Mouse (Mus musculus) embryonic facial prominence, embryonic 15.5 days (tissue): ENCODE data around the gene Ino80d. TPM values are rescaled to one million over a fixed set of nuclear protein-coding genes. Genes with fewer than 3 reads are reported as not detected.

ENCODE experiments used
- ATAC-seq: fragments of 200-750 bp; cut with Nextera tagmentation; 2 replicates; pipeline ENCODE4 v1.8.0; 2017; ENCODE audit warnings: low read depth, moderate TSS enrichment; ENCODE audit not compliant: insufficient number of reproducible peaks, low FRiP score, low TSS enrichment
- H3K27ac ChIP-seq: fragments of 300-500 bp; sonication (generic); replicated peaks from 2 replicates; pipeline ENCODE4 v1.5.1; 2015; ENCODE audit warnings: mild to moderate bottlenecking, inconsistent platforms
- H3K27me3 ChIP-seq: fragments of 300-500 bp; sonication (generic); 2 replicates; pipeline ENCODE4 v1.6.1; 2015; ENCODE audit warnings: inconsistent platforms
- H3K36me3 ChIP-seq: fragments of 300-500 bp; sonication (generic); 2 replicates; pipeline ENCODE4 v1.6.1; 2015; ENCODE audit warnings: mild to moderate bottlenecking, inconsistent platforms
- H3K4me1 ChIP-seq: fragments of 300-500 bp; sonication (generic); 2 replicates; pipeline ENCODE4 v1.6.1; 2015; ENCODE audit warnings: inconsistent platforms
- H3K4me2 ChIP-seq: fragments of 300-500 bp; sonication (generic); replicated peaks from 2 replicates; pipeline ENCODE4 v1.6.1; 2015; ENCODE audit warnings: mild to moderate bottlenecking, inconsistent platforms
- H3K4me3 ChIP-seq: fragments of 300-500 bp; sonication (generic); replicated peaks from 2 replicates; pipeline ENCODE4 v1.5.1; 2015; ENCODE audit warnings: mild to moderate bottlenecking, inconsistent platforms
- H3K9ac ChIP-seq: fragments of 300-500 bp; sonication (generic); 2 replicates; pipeline ENCODE4 v1.6.1; 2015; ENCODE audit warnings: inconsistent platforms
- H3K9me3 ChIP-seq: fragments of 300-500 bp; sonication (generic); replicated peaks from 2 replicates; pipeline ENCODE4 v1.6.1; 2016; ENCODE audit warnings: inconsistent platforms
- WGBS: fragments of 180-500 bp; shearing (Covaris S2); methylation state at CpG from one replicate; pipeline ENCODE4 v1.1.7; 2015; 5-methylcytosine and 5-hydroxymethylcytosine counted together
- polyA plus RNA-seq: library from polyadenylated mRNA; unstranded; fragments of >200 nt; fragmentation: Nextera tagmentation; extraction: Ambion mirVana; gene quantifications from 2 replicates; pipeline ENCODE4 v1.2.1, GENCODE M21; 2015

Gene Ino80d
- polyA plus RNA-seq, 1 experiment from 2014 or later = 11.2 TPM

DNA sequence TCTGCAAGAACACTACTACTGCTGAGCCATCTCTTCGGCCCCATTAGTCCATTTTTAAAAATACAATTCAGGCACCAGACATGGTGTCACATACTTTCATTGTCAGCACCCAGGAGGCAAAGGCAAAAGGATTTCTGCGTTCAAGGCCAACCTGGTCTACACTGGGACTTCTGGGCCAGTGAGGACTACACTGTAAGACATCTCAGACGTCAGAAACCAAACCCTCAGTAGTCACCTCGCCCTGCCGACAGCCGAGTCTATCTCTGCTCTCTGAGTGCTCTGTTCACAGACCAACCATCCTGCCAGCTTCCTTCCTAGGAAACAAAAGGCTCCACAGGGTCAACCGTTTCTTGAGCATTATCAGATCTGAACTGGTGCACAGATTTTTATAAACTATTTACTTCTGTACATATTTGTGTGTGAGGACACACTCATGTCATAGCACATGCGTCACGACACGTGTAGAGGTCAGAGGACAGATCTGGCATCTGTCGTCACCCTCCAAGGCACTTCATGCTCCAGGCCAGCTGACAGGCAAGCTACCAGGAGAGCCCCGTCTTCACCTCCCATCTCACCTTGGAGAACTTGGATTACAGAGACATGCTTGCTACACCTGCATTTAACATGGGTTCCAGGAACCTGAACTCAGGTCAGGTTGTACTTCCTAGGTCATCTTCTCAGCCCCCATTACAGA is 11.6 kb downstream of the Ino80d start:
- no peak overlapping the region for H3K27ac ChIP-seq

DNA sequence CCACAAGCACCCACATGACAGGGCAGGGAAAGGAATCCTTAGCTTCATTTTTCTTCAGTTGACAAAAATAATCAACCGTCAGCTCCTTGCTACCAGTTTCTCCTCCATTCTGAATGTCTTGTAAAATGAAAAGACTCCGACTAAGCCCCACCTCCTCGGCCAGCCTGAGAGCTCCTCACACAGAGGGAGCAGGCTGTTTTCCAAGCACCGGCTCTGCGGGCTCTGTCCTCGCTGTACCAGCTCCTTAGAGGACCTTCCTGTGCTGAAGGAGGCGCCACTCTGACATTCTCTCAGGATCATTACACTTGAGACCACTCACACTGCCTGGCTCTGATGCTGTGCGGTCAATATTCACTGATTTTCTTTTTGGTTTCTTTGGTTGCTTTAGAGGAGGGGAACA is 14.3 kb downstream of the Ino80d start:
- ATAC-seq = no peak
- H3K9ac ChIP-seq = no peak overlapping the region
- H3K27me3 ChIP-seq = no peaks in the 10 kb centered on the region
- H3K4me2 ChIP-seq = no peak overlapping the region
- no peaks in the 10 kb centered on the region for H3K9me3 ChIP-seq
- no peaks in the 10 kb centered on the region for H3K4me1 ChIP-seq
- H3K4me3 ChIP-seq = no peak overlapping the region
- H3K27ac ChIP-seq = no peak overlapping the region
- WGBS = 81% methylated on average over 8 of the region's 8 CpGs
- peaks cover 74% of the 10 kb centered on the region for H3K36me3 ChIP-seq

More for the DNA sequence above, 11.6 kb downstream of the Ino80d start:
- no peak for ATAC-seq
- Histone ChIP-seq H3K9ac (no peak overlapping the region), H3K9me3 (no peaks in the 10 kb centered on the region), H3K4me1 (no peaks in the 10 kb centered on the region), H3K4me2 (no peak overlapping the region), H3K36me3 (peaks cover 65% of the 10 kb centered on the region), H3K4me3 (no peak overlapping the region), H3K27me3 (no peaks in the 10 kb centered on the region)
- WGBS = 91% methylated on average over 12 of the region's 12 CpGs

DNA sequence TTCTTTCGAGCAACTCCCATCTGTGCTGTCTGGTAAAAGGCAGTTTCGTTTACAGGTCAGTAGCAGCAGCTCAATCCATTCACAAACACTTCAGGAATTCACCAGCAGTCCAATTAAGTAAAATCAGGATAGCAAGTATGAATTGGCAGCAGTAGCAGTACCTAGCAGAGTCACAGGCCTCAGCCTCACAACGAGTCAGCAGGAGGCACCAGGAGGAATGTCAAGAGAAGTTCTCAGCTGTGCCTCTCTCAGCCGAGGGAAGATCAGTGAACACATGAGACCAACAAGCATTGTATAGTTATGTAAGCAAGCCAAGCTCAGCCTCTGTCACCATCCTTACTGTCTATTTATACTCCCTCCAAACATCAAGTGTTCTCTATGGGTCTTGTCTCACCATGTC is 15.6 kb downstream of the Ino80d start:
- no peak overlapping the region for H3K9ac ChIP-seq
- peaks cover 70% of the 10 kb centered on the region for H3K36me3 ChIP-seq
- 82% methylated on average over 4 of the region's 4 CpGs for whole genome bisulfite sequencing
- no peak for ATAC-seq
- no peak overlapping the region for H3K27ac ChIP-seq
- H3K4me2 ChIP-seq = no peak overlapping the region
- no peaks in the 10 kb centered on the region for H3K4me1 ChIP-seq
- no peaks in the 10 kb centered on the region for H3K9me3 ChIP-seq
- no peak overlapping the region for H3K4me3 ChIP-seq
- no peaks in the 10 kb centered on the region for H3K27me3 ChIP-seq

DNA sequence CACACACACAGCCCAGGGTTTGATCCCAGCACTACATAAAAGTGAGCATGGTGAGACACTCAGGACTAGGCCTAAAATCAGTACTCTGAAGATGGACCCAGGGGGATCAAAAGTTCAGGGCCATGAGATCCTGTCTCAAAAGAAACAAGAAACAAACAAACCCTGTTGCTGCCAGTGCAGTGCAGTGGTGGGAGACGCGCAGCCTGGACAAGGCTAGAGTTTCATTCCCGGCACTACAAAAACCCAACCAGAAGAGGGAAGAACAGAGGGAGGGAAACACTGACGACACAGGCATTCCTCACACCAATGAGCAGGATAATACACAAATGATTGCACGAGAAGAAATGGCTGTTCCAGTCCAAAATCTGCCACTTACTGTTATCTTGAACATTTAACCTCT is 18.4 kb downstream of the Ino80d start:
- peaks cover 68% of the 10 kb centered on the region for H3K36me3 ChIP-seq
- no peak overlapping the region for H3K4me3 ChIP-seq
- H3K9ac ChIP-seq = no peak overlapping the region
- no peaks in the 10 kb centered on the region for H3K4me1 ChIP-seq
- no peaks in the 10 kb centered on the region for H3K27me3 ChIP-seq
- H3K4me2 ChIP-seq = no peak overlapping the region
- ATAC-seq = no peak
- WGBS = 69% methylated on average over 5 of the region's 5 CpGs
- no peaks in the 10 kb centered on the region for H3K9me3 ChIP-seq
- no peak overlapping the region for H3K27ac ChIP-seq

DNA sequence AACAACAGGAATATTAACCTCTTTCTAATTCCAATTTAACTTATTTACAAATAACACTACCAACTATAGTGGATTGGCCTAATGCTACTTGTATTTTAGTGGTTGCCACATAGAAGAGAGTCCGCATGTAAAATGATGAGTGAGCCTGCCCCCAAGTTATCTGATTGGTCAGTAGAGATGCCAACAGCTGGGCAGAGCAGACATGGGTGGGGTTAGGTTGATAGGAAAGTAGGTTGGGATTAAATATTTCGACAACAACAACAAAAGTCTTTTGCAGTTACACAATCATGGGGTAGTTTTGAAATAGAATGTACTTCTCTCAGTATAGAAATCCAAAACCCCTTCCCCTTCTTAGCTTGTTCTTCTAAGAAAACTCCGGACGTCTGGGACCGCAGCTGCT is 24.7 kb downstream of the Ino80d start:
- ATAC-seq = no peak
- 83% methylated on average over 5 of the region's 5 CpGs for WGBS

DNA sequence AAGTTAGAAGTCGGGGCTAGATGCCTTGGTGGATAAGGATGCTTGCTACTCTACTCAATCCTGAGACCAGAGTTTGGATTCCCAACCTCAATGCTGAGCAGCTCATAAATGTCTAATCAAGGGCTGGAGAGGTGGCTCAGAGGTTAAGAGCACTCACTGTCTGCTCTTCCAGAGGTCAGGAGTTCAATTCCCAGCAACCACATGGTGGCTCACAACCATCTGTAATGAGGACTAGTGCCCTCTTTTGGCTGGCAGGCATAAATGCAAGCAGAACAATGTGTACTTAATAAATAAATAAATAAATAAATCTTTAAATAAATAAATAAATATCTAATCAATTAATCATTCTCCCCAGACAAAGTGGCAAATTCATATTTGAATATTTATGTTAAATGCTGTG is 25.9 kb downstream of the Ino80d start:
- Histone ChIP-seq H3K4me1 (no peaks in the 10 kb centered on the region), H3K4me3 (no peak overlapping the region), H3K9ac (no peak overlapping the region), H3K27ac (no peak overlapping the region), H3K4me2 (no peak overlapping the region), H3K27me3 (no peaks in the 10 kb centered on the region), H3K9me3 (no peaks in the 10 kb centered on the region), H3K36me3 (peaks cover 66% of the 10 kb centered on the region)
- no peak for ATAC-seq
- 92% methylated on average over 1 of the region's 1 CpGs for WGBS

More for the DNA sequence above, 24.7 kb downstream of the Ino80d start:
- no peak overlapping the region for H3K9ac ChIP-seq
- no peak overlapping the region for H3K27ac ChIP-seq
- no peaks in the 10 kb centered on the region for H3K4me1 ChIP-seq
- peaks cover 62% of the 10 kb centered on the region for H3K36me3 ChIP-seq
- H3K27me3 ChIP-seq = no peaks in the 10 kb centered on the region
- H3K4me2 ChIP-seq = no peak overlapping the region
- H3K9me3 ChIP-seq = no peaks in the 10 kb centered on the region
- H3K4me3 ChIP-seq = no peak overlapping the region

DNA sequence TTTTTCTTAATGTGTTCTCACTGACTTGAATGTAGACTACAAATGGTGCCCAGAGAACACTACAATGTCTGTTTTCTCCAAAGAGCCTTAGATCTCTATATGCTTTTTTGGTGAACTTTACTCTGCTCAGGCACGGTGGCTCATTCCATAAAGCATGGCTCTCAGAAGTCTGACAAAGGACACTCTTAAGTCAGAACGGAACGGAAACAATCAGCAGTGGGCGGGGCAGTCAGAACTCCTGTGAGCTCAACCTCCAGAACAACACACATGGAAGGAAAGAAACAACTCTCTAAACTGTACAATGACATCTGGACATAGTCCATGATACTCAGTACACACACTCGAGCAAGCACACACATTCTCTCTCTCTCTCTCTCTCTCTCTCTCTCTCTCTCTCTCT is 34.2 kb downstream of the Ino80d start:
- Histone ChIP-seq H3K9me3 (no peaks in the 10 kb centered on the region), H3K36me3 (peaks cover 67% of the 10 kb centered on the region), H3K9ac (no peak overlapping the region), H3K27me3 (no peaks in the 10 kb centered on the region), H3K4me1 (no peaks in the 10 kb centered on the region), H3K4me2 (no peak overlapping the region), H3K27ac (no peak overlapping the region), H3K4me3 (no peak overlapping the region)
- WGBS = 73% methylated on average over 5 of the region's 5 CpGs
- ATAC-seq = no peak

DNA sequence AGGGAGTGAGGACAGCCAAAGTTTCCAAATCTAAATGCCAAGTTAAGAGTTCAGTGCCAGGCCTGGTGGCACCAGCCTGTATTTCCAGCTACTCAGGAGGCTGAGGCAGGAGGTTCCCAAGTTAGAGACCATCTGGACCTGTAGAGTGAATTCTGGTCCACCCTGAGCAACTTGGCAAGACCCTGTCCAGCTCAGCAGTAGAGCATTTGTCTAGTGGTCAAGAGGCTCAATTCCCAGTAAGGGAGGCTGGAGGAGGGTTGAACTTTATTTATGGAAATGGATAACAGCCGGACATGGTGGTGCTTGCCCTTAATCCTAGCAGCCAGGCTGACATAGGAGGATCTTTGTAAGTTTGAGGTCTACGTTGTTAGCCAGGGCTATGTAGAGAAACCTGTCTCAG is 38.1 kb downstream of the Ino80d start:
- WGBS = 87% methylated on average over 2 of the region's 2 CpGs
- peaks cover 82% of the 10 kb centered on the region for H3K36me3 ChIP-seq
- no peak for ATAC-seq
- no peak overlapping the region for H3K9ac ChIP-seq
- H3K4me2 ChIP-seq = no peak overlapping the region
- no peaks in the 10 kb centered on the region for H3K27me3 ChIP-seq
- H3K4me1 ChIP-seq = no peaks in the 10 kb centered on the region
- no peak overlapping the region for H3K27ac ChIP-seq
- no peaks in the 10 kb centered on the region for H3K9me3 ChIP-seq
- no peak overlapping the region for H3K4me3 ChIP-seq

DNA sequence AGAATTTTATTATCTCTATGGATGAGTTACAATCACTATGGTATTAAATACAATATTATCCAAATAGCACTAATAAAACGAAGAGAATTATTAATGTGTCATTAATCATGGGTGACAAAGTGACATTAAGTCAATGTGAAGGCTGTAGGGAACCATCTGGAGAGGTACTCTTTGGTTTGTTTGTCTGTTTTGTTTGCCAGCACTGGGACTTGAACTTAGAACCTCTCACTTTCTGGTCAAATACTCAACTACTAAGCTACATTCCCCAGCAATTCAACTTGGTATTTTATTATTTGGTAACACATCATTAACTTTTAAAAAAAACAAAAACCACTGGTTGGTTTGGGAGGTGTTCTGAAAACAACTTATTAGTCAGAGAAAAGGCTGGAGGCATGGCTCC is 43.1 kb downstream of the Ino80d start:
- Histone ChIP-seq H3K27ac (no peak overlapping the region), H3K4me1 (no peaks in the 10 kb centered on the region), H3K4me3 (no peak overlapping the region), H3K36me3 (peaks cover 83% of the 10 kb centered on the region), H3K9me3 (no peaks in the 10 kb centered on the region), H3K9ac (no peak overlapping the region), H3K27me3 (no peaks in the 10 kb centered on the region), H3K4me2 (no peak overlapping the region)
- WGBS = 91% methylated on average over 1 of the region's 1 CpGs
- ATAC-seq = no peak

DNA sequence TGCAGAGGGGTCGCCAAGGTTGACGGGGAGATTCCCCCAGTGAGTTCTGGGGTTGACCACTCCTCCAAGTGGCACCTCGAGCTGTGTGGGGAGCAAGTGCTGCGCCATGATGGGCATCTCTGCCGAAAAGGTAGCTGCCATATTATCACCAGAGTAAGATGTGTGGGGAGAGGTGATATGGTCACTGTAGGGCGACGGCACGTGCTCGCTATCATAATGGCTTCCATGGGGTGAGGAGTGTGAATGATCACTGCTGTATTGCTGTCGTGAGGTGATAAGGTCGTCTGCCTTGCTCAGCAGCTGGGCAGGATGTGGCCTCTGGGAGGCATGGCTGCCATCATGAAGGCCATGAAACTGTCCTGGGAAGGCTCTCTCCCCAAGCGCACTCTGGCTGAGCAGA is 56.1 kb downstream of the Ino80d start:
- WGBS = 92% methylated on average over 12 of the region's 12 CpGs

DNA sequence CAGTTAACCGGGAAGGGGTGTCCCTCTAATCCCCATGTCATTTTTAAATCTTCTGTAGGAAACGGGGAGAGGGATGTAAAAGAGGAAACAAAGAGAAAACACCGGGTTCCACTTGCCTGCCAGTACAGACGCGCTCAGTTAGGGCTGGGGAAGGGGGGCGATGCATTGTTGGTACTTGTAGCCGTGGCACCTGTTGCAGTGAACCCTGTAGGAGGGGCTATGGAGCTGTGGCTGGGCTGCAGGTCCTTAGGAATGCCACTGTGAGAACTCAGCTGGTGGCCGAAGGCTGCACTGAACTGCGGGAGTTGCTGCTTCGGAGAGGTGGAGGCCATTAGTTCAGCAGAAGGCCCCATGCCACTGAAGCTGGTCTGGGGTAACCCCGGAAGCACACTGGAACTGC is 56.6 kb downstream of the Ino80d start:
- H3K4me1 ChIP-seq = no peaks in the 10 kb centered on the region
- H3K4me2 ChIP-seq = no peak overlapping the region
- H3K27ac ChIP-seq = no peak overlapping the region
- no peaks in the 10 kb centered on the region for H3K27me3 ChIP-seq
- no peak overlapping the region for H3K4me3 ChIP-seq
- no peak for ATAC-seq
- H3K36me3 ChIP-seq = peaks cover 54% of the 10 kb centered on the region
- WGBS = 83% methylated on average over 11 of the region's 11 CpGs
- H3K9ac ChIP-seq = no peak overlapping the region
- no peaks in the 10 kb centered on the region for H3K9me3 ChIP-seq

More for the DNA sequence above, 56.1 kb downstream of the Ino80d start:
- Histone ChIP-seq H3K9ac (no peak overlapping the region), H3K4me2 (no peak overlapping the region), H3K27me3 (no peaks in the 10 kb centered on the region), H3K4me1 (no peaks in the 10 kb centered on the region), H3K36me3 (peaks cover 57% of the 10 kb centered on the region), H3K4me3 (no peak overlapping the region), H3K9me3 (no peaks in the 10 kb centered on the region), H3K27ac (no peak overlapping the region)
- ATAC-seq = no peak

DNA sequence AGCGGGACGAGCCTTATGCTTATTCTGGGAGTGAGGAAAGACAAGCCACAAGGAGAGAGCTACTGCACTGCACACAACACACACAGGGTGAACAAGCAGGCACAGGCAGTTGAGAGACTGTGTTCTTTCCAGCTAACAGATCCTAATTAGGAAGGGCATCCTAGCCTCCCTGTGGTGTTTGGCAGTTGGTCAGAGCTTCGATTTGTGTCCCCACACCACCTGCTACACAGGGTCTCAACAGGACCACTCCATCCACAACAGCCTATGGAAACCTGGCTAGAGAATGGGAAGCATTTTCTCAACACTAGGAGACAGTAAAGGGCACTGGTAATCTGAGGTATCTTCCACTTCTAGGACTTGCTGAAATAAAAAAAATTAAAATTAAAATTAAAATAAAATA is 57.1 kb downstream of the Ino80d start:
- peaks cover 55% of the 10 kb centered on the region for H3K36me3 ChIP-seq
- no peak for ATAC-seq
- 90% methylated on average over 3 of the region's 3 CpGs for WGBS

More for the DNA sequence above, 57.1 kb downstream of the Ino80d start:
- Histone ChIP-seq H3K9ac (no peak overlapping the region), H3K27ac (no peak overlapping the region), H3K4me3 (no peak overlapping the region), H3K4me2 (no peak overlapping the region), H3K4me1 (no peaks in the 10 kb centered on the region), H3K27me3 (no peaks in the 10 kb centered on the region), H3K9me3 (no peaks in the 10 kb centered on the region)
